Mouse (Mus musculus): ENCODE results near the gene Nipal1. TPM values are rescaled to one million over a fixed set of nuclear protein-coding genes. Genes with fewer than 3 reads are reported as not detected.

Nipal1 gene
- total and polyA plus RNA-seq, 3 experiments = not detected

DNA sequence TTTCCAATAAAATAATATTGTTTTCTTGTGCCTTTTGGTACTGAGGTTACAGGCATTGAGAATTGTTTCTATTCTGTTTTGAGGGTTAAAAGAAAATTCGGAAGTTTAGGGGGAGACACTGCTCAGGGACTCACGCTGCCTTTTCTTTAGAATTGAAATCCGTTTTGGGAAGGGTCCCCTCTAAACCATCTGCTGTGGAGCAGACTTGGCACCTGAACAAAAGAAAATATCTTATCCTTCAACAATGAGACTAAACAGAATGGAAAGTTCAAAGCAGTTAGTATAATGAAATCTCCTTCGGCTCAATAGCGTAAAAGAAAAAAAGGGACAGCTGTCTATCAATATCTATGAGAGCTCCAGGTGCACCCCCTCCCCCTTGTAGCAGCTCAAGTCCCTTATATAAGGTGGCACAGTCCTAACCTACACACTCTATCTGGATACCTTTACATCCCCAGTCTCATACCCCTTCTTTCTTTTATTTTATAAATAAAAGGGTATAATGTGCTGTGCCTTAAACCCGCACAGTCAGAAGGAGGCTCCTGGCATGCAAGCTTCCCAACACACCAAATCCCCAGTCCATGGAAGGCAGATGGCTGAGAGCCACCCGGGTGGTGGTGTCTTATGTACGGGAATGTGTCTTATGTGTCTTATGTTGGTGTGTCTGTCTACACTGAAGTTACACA, 23.6 kb downstream of the Nipal1 start:
- Histone ChIP-seq H3K4me3 (replicated peaks in 1 of 3; ENCODE audit: low read depth in 2 of 3, low read length in 2 of 3, poor library complexity in 1 of 3) (no peak overlapping the region), H3K27me3 (replicated peaks) (no peaks in the 10 kb centered on the region), H3K4me1 (ENCODE audit: control insufficient read depth in 1 of 2, insufficient read depth in 2 of 2) (no peaks in the 10 kb centered on the region), H3K79me2 (replicated peaks; ENCODE audit: control insufficient read depth, extremely low read depth, insufficient read depth, poor library complexity, severe bottlenecking) (no peaks in the 10 kb centered on the region), H3K9ac (ENCODE audit: insufficient read depth, low read depth) (no peak overlapping the region), H3K4me2 (ENCODE audit: insufficient read depth, low read depth, poor library complexity, severe bottlenecking) (no peak overlapping the region), H3K9me3 (replicated peaks; ENCODE audit: low read length) (no peaks in the 10 kb centered on the region), H3K27ac (ENCODE audit: insufficient read depth, low read depth) (no peak overlapping the region), H3K36me3 (replicated peaks in 1 of 2; ENCODE audit: control insufficient read depth in 1 of 2, insufficient read depth in 1 of 2, low read length in 1 of 2) (no peaks in the 10 kb centered on the region)
- dilution Hi-C loops (cut with MboI; ENCODE audit: extremely low pct_ligation_motif_present, extremely low pct_unique_long_range_greater_than_20kb, low sequenced_read_pairs) (no loop called here), in situ Hi-C loops (cut with MboI; ENCODE audit: low pct_ligation_motif_present, low pct_unique_long_range_greater_than_20kb, low sequenced_read_pairs) (no loop called here)
- TF ChIP-seq USF2 (conservative IDR thresholded peaks at IDR 0.05; ENCODE audit: low read depth, low read length) = no peak
- no peak for DNase-seq (ENCODE audit: extremely low read depth)

GRCm38 (mm10) chr5:72674994-72675542, 27.5 kb downstream of the Nipal1 start:
- dilution Hi-C loops (cut with MboI; ENCODE audit: extremely low pct_ligation_motif_present, extremely low pct_unique_long_range_greater_than_20kb, low sequenced_read_pairs) (no loop called here), in situ Hi-C loops (cut with MboI; ENCODE audit: low pct_ligation_motif_present, low pct_unique_long_range_greater_than_20kb, low sequenced_read_pairs) (no loop called here)
- Histone ChIP-seq H3K4me3 (replicated peaks in 1 of 3; ENCODE audit: low read depth in 2 of 3, low read length in 2 of 3, poor library complexity in 1 of 3) (no peak overlapping the region), H3K4me1 (ENCODE audit: control insufficient read depth in 1 of 2, insufficient read depth in 2 of 2) (no peaks in the 10 kb centered on the region), H3K9me3 (replicated peaks; ENCODE audit: low read length) (no peaks in the 10 kb centered on the region), H3K36me3 (replicated peaks in 1 of 2; ENCODE audit: control insufficient read depth in 1 of 2, insufficient read depth in 1 of 2, low read length in 1 of 2) (no peaks in the 10 kb centered on the region), H3K27ac (ENCODE audit: insufficient read depth, low read depth) (no peak overlapping the region), H3K9ac (ENCODE audit: insufficient read depth, low read depth) (no peak overlapping the region), H3K4me2 (ENCODE audit: insufficient read depth, low read depth, poor library complexity, severe bottlenecking) (no peak overlapping the region), H3K27me3 (replicated peaks) (no peaks in the 10 kb centered on the region), H3K79me2 (replicated peaks; ENCODE audit: control insufficient read depth, extremely low read depth, insufficient read depth, poor library complexity, severe bottlenecking) (no peaks in the 10 kb centered on the region)
- no peak for TF ChIP-seq SIN3A (IDR thresholded peaks at IDR 0.05; ENCODE audit: low read length)
- no peak for TF ChIP-seq CHD2 (IDR thresholded peaks at IDR 0.05; ENCODE audit: low read length)
- TF ChIP-seq CTCF (conservative IDR thresholded peaks at IDR 0.05 in 1 of 2, IDR thresholded peaks at IDR 0.05 in 1 of 2; ENCODE audit: low read depth in 2 of 2, low read length in 2 of 2) = no peak
- TF ChIP-seq USF1 (IDR thresholded peaks at IDR 0.05; ENCODE audit: low read depth, low read length) = no peak
- no peak for TF ChIP-seq SMC3 (IDR thresholded peaks at IDR 0.05; ENCODE audit: low read depth, low read length)
- no peak for TF ChIP-seq UBTF (IDR thresholded peaks at IDR 0.05; ENCODE audit: low read depth, low read length)
- TF ChIP-seq EP300 (IDR thresholded peaks at IDR 0.05; ENCODE audit: low read length) = no peak
- no peak for TF ChIP-seq POLR2AphosphoS2 (IDR thresholded peaks at IDR 0.05; ENCODE audit: low read depth, low read length)
- TF ChIP-seq RCOR1 (conservative IDR thresholded peaks at IDR 0.05; ENCODE audit: low read depth, low read length) = no peak
- TF ChIP-seq HCFC1 (IDR thresholded peaks at IDR 0.05; ENCODE audit: low read depth, low read length) = no peak
- TF ChIP-seq MAFK (IDR thresholded peaks at IDR 0.05; ENCODE audit: insufficient replicate concordance, low read length) = no peak
- TF ChIP-seq USF2 (conservative IDR thresholded peaks at IDR 0.05; ENCODE audit: low read depth, low read length) = no peak
- no peak for TF ChIP-seq ZKSCAN1 (IDR thresholded peaks at IDR 0.05; ENCODE audit: borderline replicate concordance, low read depth, low read length)
- no peak for TF ChIP-seq KAT2A (IDR thresholded peaks at IDR 0.05; ENCODE audit: insufficient replicate concordance, low read length)
- TF ChIP-seq TBP (conservative IDR thresholded peaks at IDR 0.05; ENCODE audit: low read depth, low read length) = no peak
- TF ChIP-seq ZC3H11A (IDR thresholded peaks at IDR 0.05; ENCODE audit: low read depth, low read length) = no peak
- TF ChIP-seq IRF4 (IDR thresholded peaks at IDR 0.05; ENCODE audit: low read depth, low read length) = no peak
- DNase-seq (ENCODE audit: extremely low read depth) = no peak

Data from CH12.LX (cell line).